ENCODE assay signal across 8 mouse cellular contexts in the genomic region with DNA sequence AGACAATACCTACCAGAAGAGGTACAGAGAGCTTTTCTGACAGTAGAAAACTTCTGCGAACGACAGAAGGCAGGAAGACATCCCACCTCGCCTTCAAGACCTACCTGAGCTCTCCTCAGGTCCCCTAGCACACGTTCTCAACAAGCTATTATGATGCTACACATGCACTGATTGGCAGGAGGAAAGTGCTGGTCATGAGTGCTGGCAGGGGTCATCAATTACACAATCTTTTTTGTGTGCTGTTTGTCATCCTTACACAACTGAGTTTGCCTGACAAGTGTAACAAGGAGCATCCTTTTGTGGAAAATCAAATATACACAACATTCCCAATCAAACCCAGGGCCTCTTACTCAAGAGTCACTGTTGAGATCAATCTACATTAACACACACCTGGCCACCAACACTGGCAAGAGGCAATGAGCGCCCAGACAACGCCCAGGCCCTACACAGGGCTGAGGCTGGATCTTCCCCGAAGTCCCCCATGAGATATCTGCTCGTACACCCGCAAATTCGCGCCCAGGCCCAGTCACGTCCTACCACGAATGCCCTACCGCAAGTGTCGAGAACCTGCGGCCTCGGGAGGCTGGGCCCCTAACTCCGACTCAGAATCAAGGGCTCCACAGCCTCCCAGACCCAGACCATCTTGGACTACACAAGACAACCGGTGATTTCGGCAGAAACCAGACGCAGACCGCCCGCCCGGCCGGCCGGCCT. TPM values are rescaled to one million over a fixed set of nuclear protein-coding genes. Genes with fewer than 3 reads are reported as not detected.
A peak's percentile ranks its signal among the peaks of the same experiment; 100 is the strongest.
DNase-seq lines count a peak whose midpoint lies in the region; ATAC-seq and TF ChIP-seq lines count a peak whose summit lies in the region.

No protein-coding gene starts in this region.

- H3K9ac ChIP-seq in hindbrain, embryonic 11.5 days (ENCODE audit: low read depth, low read length): peak overlapping the region; percentile 85

- TF ChIP-seq POLR2A in bone marrow, adult 2 months (IDR thresholded peaks at IDR 0.05; ENCODE audit: borderline replicate concordance, control insufficient read depth, low read depth, low read length): no peak

- H3K4me1 ChIP-seq in bone marrow, adult 2 months (ENCODE audit: control insufficient read depth, insufficient read depth, low read length): peaks cover 14% of the 10 kb centered on the region
- H3K4me1 ChIP-seq in hindbrain, embryonic 11.5 days (replicated peaks; ENCODE audit: control insufficient read depth, insufficient read depth, low read length): peaks cover 7% of the 10 kb centered on the region; the same call in 1 of the 2 replicates

- peak; percentile 54 for ATAC-seq in hindbrain, embryonic 11.5 days (ENCODE audit: low FRiP score)
- ATAC-seq in megakaryocyte, adult 5-6 weeks (ENCODE audit: poor library complexity, severe bottlenecking): peak; percentile 18

- H3K27ac ChIP-seq in layer of hippocampus, adult 2 months: peak overlapping the region; percentile 96
- peak overlapping the region; percentile 98 for H3K27ac ChIP-seq in bone marrow, adult 2 months (ENCODE audit: control insufficient read depth, insufficient read depth, low read depth, low read length, poor library complexity)
- H3K27ac ChIP-seq in hindbrain, embryonic 11.5 days (ENCODE audit: low read depth, low read length): peak overlapping the region; percentile 87

- WGBS in bone marrow, adult 2 months: under 1% methylated on average over 26 of the region's 26 CpGs
- WGBS in hindbrain, embryonic 11.5 days: 4% methylated on average over 26 of the region's 26 CpGs

- peak overlapping the region; percentile 81 for H3K4me2 ChIP-seq in hindbrain, embryonic 11.5 days (replicated peaks; ENCODE audit: low read depth, low read length)

- H3K9me3 ChIP-seq in hindbrain, embryonic 11.5 days (ENCODE audit: control insufficient read depth, low read length): no peaks in the 10 kb centered on the region

- peak overlapping the region; percentile 74 for H3K4me3 ChIP-seq in layer of hippocampus, adult 2 months
- peak overlapping the region; percentile 96 for H3K4me3 ChIP-seq in bone marrow, adult 2 months (replicated peaks; ENCODE audit: control insufficient read depth, low read depth, low read length)
- peak overlapping the region; percentile 72 for H3K4me3 ChIP-seq in hindbrain, embryonic 11.5 days (ENCODE audit: low read depth, low read length)

- H3K27me3 ChIP-seq in hindbrain, embryonic 11.5 days (ENCODE audit: control insufficient read depth, insufficient read depth, low read length): no peaks in the 10 kb centered on the region

- H3K36me3 ChIP-seq in hindbrain, embryonic 11.5 days (ENCODE audit: control insufficient read depth, insufficient read depth, low read length): no peaks in the 10 kb centered on the region

- TF ChIP-seq CTCF in layer of hippocampus, adult 2 months (conservative IDR thresholded peaks at IDR 0.05): no peak
- TF ChIP-seq CTCF in bone marrow, adult 2 months (IDR thresholded peaks at IDR 0.05; ENCODE audit: control insufficient read depth, insufficient read depth, low read length): 0 out of 2 replicates have a peak, but pooled peaks have one; percentile 1

- no peak for DNase-seq in layer of hippocampus, adult 2 months (ENCODE audit: low spot score in 2 of 2)
- no peak for DNase-seq in layer of hippocampus, adult 18-20 months (ENCODE audit: low spot score in 2 of 2)
- no peak for DNase-seq in hindbrain, embryonic 11.5 days (ENCODE audit: low spot score)
- DNase-seq in urinary bladder, postnatal 10 days (ENCODE audit: low spot score): no peak
- DNase-seq in layer of hippocampus, adult 9-11 months: no peak
- DNase-seq in left cerebral cortex, adult 18-20 months (ENCODE audit: low spot score in 2 of 2): no peak

RNA-seq across cellular contexts. Expression of a gene that starts 8.6 kb away (rescaled TPM):
- total RNA-seq in layer of hippocampus, adult 2 months (2021): 10 to 100 TPM; 58.3 to 60.7 TPM
- 10 to 100 TPM; 53.2 to 54.6 TPM for total RNA-seq in layer of hippocampus, adult 18-20 months (2021)
- polyA plus RNA-seq in bone marrow, adult 2 months (2011; ENCODE audit: insufficient read depth, insufficient read length, low replicate concordance, missing spikeins): 15.5 and 36.0 TPM in 2 replicates
- polyA plus RNA-seq in hindbrain, embryonic 11.5 days (2014; fragmentation: Nextera tagmentation; extraction: Ambion mirVana): 29.5 and 39.7 TPM in 2 replicates
- total RNA-seq in megakaryocyte, adult 5-6 weeks (2015): 30.0 and 32.1 TPM in 2 replicates
- total RNA-seq in megakaryocyte, adult 5-6 weeks (2017): 41.3 and 46.9 TPM in 2 replicates
- total RNA-seq in left cerebral cortex, adult 18-20 months (2021): 10 to 100 TPM; 56.2 to 59.1 TPM

RNA-seq across cellular contexts. Expression of a gene that starts 8.7 kb away (rescaled TPM):
- total RNA-seq in layer of hippocampus, adult 2 months (2021): 10 to 100 TPM; 57.5 to 60.0 TPM
- total RNA-seq in layer of hippocampus, adult 18-20 months (2021): 10 to 100 TPM; 58.6 to 61.5 TPM
- 79.0 and 81.5 TPM in 2 replicates for polyA plus RNA-seq in bone marrow, adult 2 months (2011; ENCODE audit: insufficient read depth, insufficient read length, low replicate concordance, missing spikeins)
- 59.6 and 70.0 TPM in 2 replicates for polyA plus RNA-seq in hindbrain, embryonic 11.5 days (2014; fragmentation: Nextera tagmentation; extraction: Ambion mirVana)
- 72.6 and 76.0 TPM in 2 replicates for total RNA-seq in megakaryocyte, adult 5-6 weeks (2015)
- 64.1 and 82.6 TPM in 2 replicates for total RNA-seq in megakaryocyte, adult 5-6 weeks (2017)
- 10 to 100 TPM; 63.9 to 67.2 TPM for total RNA-seq in left cerebral cortex, adult 18-20 months (2021)

RNA-seq across cellular contexts. Expression of a gene that starts 23.9 kb away (rescaled TPM):
- total RNA-seq in layer of hippocampus, adult 2 months (2021): under 1 TPM; 0.64 to 0.77 TPM
- total RNA-seq in layer of hippocampus, adult 18-20 months (2021): under 1 TPM; 0.27 to 0.48 TPM
- polyA plus RNA-seq in bone marrow, adult 2 months (2011; ENCODE audit: insufficient read depth, insufficient read length, low replicate concordance, missing spikeins): 19.4 and 35.6 TPM in 2 replicates
- polyA plus RNA-seq in hindbrain, embryonic 11.5 days (2014; fragmentation: Nextera tagmentation; extraction: Ambion mirVana): 0.14 and 0.45 TPM in 2 replicates
- 7.9 and 9.9 TPM in 2 replicates for total RNA-seq in megakaryocyte, adult 5-6 weeks (2015)
- total RNA-seq in megakaryocyte, adult 5-6 weeks (2017): 5.2 and 7.1 TPM in 2 replicates
- under 1 TPM; 0.26 to 0.37 TPM for total RNA-seq in left cerebral cortex, adult 18-20 months (2021)

RNA-seq across cellular contexts. Expression of a gene that starts 58.7 kb away (rescaled TPM):
- under 1 TPM in 1 of 2 experiments, not detected in 1; 0.47 TPM for total RNA-seq in layer of hippocampus, adult 2 months (2021)
- total RNA-seq in layer of hippocampus, adult 18-20 months (2021): under 1 TPM; 0.18 to 0.25 TPM
- 2.0 TPM in 1 of 2 replicates, not detected in the other for polyA plus RNA-seq in bone marrow, adult 2 months (2011; ENCODE audit: insufficient read depth, insufficient read length, low replicate concordance, missing spikeins)
- polyA plus RNA-seq in hindbrain, embryonic 11.5 days (2014; fragmentation: Nextera tagmentation; extraction: Ambion mirVana): 0.38 and 0.60 TPM in 2 replicates
- total RNA-seq in megakaryocyte, adult 5-6 weeks (2015): not detected in 2 replicates
- total RNA-seq in megakaryocyte, adult 5-6 weeks (2017): not detected in 2 replicates
- total RNA-seq in left cerebral cortex, adult 18-20 months (2021): under 1 TPM; 0.30 to 0.37 TPM
